Mouse (Mus musculus) intestine, embryonic 14.5 days (tissue): ENCODE data around the gene Armc9. TPM values are rescaled to one million over a fixed set of nuclear protein-coding genes. Genes with fewer than 3 reads are reported as not detected.

Source experiments
- ATAC-seq: fragments of 200-750 bp; cut with Nextera tagmentation; replicated peaks from 2 replicates; pipeline ENCODE4 v1.8.0; 2017; ENCODE audit warnings: low read depth, moderate number of reproducible peaks, moderate TSS enrichment, moderate library complexity; ENCODE audit not compliant: low FRiP score, low TSS enrichment
- DNase-seq: peaks from one replicate; pipeline ENCODE4 v3.0.0-alpha.2; 2018; ENCODE audit warnings: low spot score
- H3K27ac ChIP-seq: fragments of 300-500 bp; sonication (generic); 2 replicates; pipeline ENCODE4 v1.5.1; 2014; ENCODE audit warnings: low read depth, mild to moderate bottlenecking, control low read depth
- H3K27me3 ChIP-seq: fragments of 300-500 bp; sonication (generic); replicated peaks from 2 replicates; pipeline ENCODE4 v1.6.1; 2014; ENCODE audit warnings: low read length, control low read depth; ENCODE audit not compliant: control insufficient read depth, insufficient read depth
- H3K36me3 ChIP-seq: fragments of 300-500 bp; sonication (generic); 2 replicates; pipeline ENCODE4 v1.6.1; 2014; ENCODE audit warnings: low read length, control low read depth; ENCODE audit not compliant: control insufficient read depth, insufficient read depth
- H3K4me1 ChIP-seq: fragments of 300-500 bp; sonication (generic); replicated peaks from 2 replicates; pipeline ENCODE4 v1.6.1; 2014; ENCODE audit warnings: low read length, control low read depth, mixed read lengths; ENCODE audit not compliant: control insufficient read depth, insufficient read depth
- H3K4me2 ChIP-seq: fragments of 300-500 bp; sonication (generic); 2 replicates; pipeline ENCODE4 v1.6.1; 2014; ENCODE audit warnings: low read length
- H3K4me3 ChIP-seq: fragments of 300-500 bp; sonication (generic); 2 replicates; pipeline ENCODE4 v1.5.1; 2014; ENCODE audit warnings: low read depth, low read length, control low read depth, mixed read lengths
- H3K9ac ChIP-seq: fragments of 300-500 bp; sonication (generic); 2 replicates; pipeline ENCODE4 v1.6.1; 2014; ENCODE audit warnings: mild to moderate bottlenecking, low read length
- H3K9me3 ChIP-seq: fragments of 300-500 bp; sonication (generic); 2 replicates; pipeline ENCODE4 v1.6.1; 2016; ENCODE audit warnings: low read length, control low read depth; ENCODE audit not compliant: control insufficient read depth
- WGBS: fragments of 180-500 bp; shearing (Covaris S2); extraction: QIAGEN DNeasy Blood & Tissue Kit; methylation state at CpG from one replicate; pipeline ENCODE4 v1.1.7; 2014; 5-methylcytosine and 5-hydroxymethylcytosine counted together
- polyA plus RNA-seq: library from polyadenylated mRNA; unstranded; fragments of >200 nt; fragmentation: Nextera tagmentation; extraction: Ambion mirVana; gene quantifications from 2 replicates; pipeline ENCODE4 v1.2.1, GENCODE M21; 2014

Gene Armc9
- polyA plus RNA-seq, 1 experiment from 2014 or later = 19.1 TPM

DNA sequence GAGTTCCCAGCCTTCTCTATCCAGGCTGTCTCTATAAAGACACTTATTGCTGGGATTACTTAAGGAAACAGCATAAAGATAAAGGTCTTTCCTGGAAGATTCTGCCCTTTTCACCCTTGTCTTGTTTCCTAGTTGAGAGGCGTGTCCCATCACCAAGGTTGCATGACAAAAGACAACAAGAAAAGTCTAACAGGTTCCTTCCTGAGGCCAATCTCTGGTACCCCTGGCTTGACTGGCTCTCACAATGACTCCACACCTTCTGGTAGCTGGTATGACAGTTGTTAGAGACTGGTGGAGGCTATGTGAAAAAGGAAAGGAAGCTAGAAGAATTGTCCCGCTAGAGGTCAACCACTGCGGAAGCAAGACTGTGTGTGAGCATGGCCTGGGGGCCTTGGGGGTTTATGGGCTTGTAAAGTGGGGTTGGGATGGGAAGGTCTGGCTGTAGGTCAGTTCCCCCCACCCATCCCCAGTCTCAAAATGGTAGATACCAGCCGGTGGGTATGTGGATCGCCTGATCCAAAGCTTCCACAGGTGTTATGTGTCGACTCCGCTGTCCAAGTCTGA lies 154.8 kb downstream of the Armc9 start:
- DNase-seq (no peak), ATAC-seq (no peak)
- Histone ChIP-seq H3K9me3 (no peaks in the 10 kb centered on the region), H3K4me3 (no peak overlapping the region), H3K27me3 (peaks cover 13% of the 10 kb centered on the region), H3K4me2 (no peak overlapping the region), H3K36me3 (no peaks in the 10 kb centered on the region), H3K9ac (no peak overlapping the region), H3K27ac (no peak overlapping the region), H3K4me1 (no peaks in the 10 kb centered on the region)
- 83% methylated on average over 7 of the region's 7 CpGs for whole genome bisulfite sequencing

DNA sequence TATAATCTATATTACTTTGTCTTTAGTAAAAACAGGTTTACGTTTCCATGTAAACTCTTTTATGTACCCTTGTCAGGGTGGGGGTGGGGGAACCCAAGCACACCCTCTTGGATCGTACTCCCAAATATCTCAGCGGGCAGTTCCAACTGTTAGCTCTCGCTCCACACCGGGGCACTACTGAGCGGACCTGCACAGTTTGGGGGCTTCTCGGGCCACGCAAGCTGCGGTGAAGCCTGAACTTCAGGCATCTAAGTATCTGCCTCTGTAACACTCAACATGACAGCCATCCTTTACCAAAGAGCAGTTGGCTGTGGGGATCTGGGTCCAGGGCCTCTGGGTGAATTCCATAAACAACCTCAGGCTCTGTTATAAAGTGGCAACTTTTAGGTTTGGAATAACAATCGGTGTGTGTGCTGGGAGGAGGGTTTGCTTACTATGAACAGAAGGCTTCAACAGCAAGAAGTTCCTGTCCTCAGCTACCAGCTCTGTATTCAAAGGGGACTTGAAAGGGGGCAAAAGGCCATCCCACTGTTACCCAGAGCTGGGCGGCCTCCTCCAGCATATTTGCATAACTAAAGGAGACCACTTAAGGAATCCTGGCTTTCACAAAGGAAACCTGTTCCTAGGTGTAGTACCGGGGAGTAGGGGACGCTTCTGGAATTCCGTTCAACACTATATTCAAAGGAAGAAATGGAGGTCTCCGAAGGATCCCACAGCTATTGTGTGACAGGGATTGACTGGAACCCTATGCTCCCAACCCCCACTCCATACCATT lies 156.1 kb downstream of the Armc9 start:
- no peaks in the 10 kb centered on the region for H3K4me1 ChIP-seq
- H3K4me3 ChIP-seq = no peak overlapping the region
- H3K27ac ChIP-seq = no peak overlapping the region
- no peak overlapping the region for H3K4me2 ChIP-seq
- ATAC-seq = no peak
- H3K36me3 ChIP-seq = no peaks in the 10 kb centered on the region
- H3K9ac ChIP-seq = no peak overlapping the region
- H3K27me3 ChIP-seq = 0 out of 2 replicates have a peak, but pooled peaks cover 5% of the 10 kb centered on the region
- no peaks in the 10 kb centered on the region for H3K9me3 ChIP-seq
- DNase-seq = no peak
- 32% methylated on average over 15 of the region's 15 CpGs for WGBS

DNA sequence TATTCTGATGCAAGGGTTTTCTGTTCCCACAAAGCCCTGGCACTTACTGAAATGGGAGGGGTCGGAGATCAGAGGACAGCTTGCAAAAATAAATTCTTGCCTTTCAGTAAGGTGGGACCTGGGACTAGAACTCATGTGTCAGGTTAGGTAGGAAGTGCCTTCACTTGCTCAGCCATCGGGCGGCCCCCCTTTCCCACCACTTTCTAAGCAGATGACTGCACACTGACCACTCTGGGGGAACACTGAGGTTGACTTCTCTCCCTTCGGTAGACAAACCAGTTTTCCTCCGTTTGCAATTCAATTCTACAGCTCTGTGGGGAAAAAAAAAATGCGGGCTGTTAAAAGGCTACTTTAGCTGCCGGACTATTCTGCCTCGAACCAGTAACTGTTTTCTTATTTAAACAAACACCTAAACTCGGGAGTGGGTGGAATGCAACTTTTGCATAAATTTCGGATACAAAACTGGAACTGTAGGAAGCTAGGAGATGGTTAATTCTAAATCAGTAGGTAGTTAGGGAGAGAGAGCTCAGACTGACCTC lies 157.0 kb downstream of the Armc9 start:
- 35% methylated on average over 10 of the region's 10 CpGs for WGBS
- Histone ChIP-seq H3K27me3 (0 out of 2 replicates have a peak, but pooled peaks cover 5% of the 10 kb centered on the region), H3K36me3 (no peaks in the 10 kb centered on the region), H3K27ac (no peak overlapping the region), H3K9ac (no peak overlapping the region), H3K9me3 (no peaks in the 10 kb centered on the region), H3K4me3 (no peak overlapping the region), H3K4me2 (no peak overlapping the region), H3K4me1 (no peaks in the 10 kb centered on the region)
- DNase-seq = no peak
- ATAC-seq = no peak

DNA sequence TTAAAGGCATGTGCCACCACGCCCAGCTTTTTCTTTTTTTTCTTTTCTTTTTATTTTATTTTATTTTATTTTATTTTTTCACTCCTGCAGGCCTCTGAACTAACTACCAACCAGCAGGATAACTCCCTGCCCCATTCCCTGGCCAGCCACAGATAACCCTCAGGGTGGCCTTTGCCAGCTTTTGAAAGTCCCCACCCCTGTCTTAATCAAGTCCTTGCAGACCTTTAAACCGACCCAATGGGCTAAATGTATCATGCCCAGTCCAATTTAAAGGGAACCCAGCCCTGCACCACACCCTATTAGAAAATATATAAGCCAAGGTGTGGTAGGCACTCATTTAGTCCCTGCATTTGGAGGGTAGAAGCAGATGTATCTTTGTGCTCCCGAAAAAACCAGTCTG lies 157.7 kb downstream of the Armc9 start:
- H3K4me2 ChIP-seq = no peak overlapping the region
- H3K9me3 ChIP-seq = no peaks in the 10 kb centered on the region
- H3K27ac ChIP-seq = no peak overlapping the region
- H3K4me3 ChIP-seq = no peak overlapping the region
- 71% methylated on average over 3 of the region's 3 CpGs for WGBS
- 0 out of 2 replicates have a peak, but pooled peaks cover 5% of the 10 kb centered on the region for H3K27me3 ChIP-seq
- H3K9ac ChIP-seq = no peak overlapping the region
- DNase-seq = no peak
- H3K36me3 ChIP-seq = no peaks in the 10 kb centered on the region
- H3K4me1 ChIP-seq = no peaks in the 10 kb centered on the region
- no peak for ATAC-seq

DNA sequence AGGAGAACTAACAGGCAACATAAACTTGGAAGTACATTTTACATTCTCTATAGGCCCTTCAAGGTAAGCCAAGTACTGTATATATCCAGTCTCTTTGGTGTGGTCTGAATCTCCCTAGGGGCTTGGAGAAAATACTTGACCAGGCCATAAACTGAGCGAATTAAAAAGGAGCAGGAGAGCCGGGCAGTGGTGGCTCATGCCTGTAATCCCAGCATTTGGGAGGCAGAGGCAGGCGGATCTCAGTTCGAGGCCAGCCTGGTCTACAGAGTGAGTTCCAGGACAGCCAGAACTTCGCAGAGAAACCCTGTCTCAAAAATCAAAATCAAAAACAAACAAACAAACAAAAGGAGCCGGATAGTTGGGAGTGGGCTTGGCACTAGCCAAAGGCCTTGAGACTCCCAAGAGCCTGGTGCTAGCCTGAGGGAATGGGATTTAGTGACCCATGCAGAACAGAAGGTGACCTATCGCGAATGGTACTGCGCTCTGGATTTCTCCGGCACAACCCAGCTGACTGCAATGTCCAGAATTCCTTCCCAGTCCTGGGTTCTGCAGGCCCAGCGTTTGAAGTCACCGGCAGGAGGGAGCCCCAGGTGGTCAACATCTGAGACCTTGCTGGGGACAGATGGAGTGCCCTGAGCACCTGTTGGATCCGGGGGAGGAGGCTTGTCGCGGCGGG lies 158.7 kb downstream of the Armc9 start:
- WGBS = 52% methylated on average over 16 of the region's 16 CpGs
- Histone ChIP-seq H3K4me1 (no peaks in the 10 kb centered on the region), H3K4me2 (no peak overlapping the region), H3K4me3 (no peak overlapping the region), H3K9me3 (no peaks in the 10 kb centered on the region), H3K36me3 (no peaks in the 10 kb centered on the region), H3K27me3 (0 out of 2 replicates have a peak, but pooled peaks cover 5% of the 10 kb centered on the region), H3K9ac (no peak overlapping the region), H3K27ac (no peak overlapping the region)
- DNase-seq (no peak), ATAC-seq (no peak)

DNA sequence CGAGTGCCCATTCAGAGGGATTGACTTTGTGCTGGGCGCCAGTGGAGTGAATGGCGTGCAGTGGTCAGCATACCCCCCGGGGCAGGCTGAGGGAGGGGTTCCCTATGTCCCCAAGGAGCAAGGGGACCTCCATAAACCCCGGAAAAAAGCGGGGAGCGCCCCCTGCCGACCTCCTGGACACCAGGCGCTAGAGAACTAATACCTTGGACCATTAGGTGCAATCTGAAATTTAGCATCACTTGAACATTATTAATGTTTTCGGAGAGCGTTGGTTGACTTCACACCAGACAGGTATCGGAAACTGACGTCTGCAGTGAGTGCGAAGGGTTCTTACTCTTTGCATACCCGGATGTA lies 159.2 kb downstream of the Armc9 start:
- 26% methylated on average over 15 of the region's 15 CpGs for WGBS
- DNase-seq (peak; percentile 57), ATAC-seq (no peak)
- Histone ChIP-seq H3K4me2 (no peak overlapping the region), H3K9me3 (no peaks in the 10 kb centered on the region), H3K27ac (no peak overlapping the region), H3K36me3 (no peaks in the 10 kb centered on the region), H3K9ac (no peak overlapping the region), H3K27me3 (0 out of 2 replicates have a peak, but pooled peaks cover 5% of the 10 kb centered on the region), H3K4me3 (no peak overlapping the region), H3K4me1 (no peaks in the 10 kb centered on the region)

DNA sequence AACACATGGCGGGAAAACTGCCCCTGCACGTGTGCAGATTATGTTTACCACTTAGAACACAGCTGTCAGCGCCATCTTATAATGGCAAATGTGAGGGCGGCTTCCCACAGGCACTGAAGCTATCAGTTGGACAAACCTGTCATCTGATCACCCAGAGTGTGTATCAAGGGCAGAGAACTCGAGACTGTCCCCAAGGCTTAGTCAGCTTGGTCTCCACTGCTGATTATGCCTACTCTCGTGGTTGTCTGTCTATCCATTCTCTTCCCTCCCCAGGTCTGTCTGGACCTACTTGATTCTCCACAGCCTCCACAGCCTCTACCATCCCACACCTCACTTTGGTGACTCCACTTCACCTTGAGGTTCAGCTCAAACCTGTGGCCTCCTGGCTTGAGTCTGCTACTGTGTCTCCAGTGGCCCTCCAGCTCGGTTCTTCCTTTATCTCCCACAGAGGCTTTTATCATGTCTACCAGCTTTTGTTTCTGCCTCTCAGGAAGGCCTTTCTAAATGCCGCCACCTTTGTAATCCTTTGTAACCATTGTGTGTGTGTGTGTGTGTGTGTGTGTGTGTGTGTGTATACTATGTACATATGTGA lies 166.3 kb downstream of the Armc9 start:
- Histone ChIP-seq H3K4me1 (no peaks in the 10 kb centered on the region), H3K36me3 (no peaks in the 10 kb centered on the region), H3K9me3 (no peaks in the 10 kb centered on the region), H3K27ac (no peak overlapping the region), H3K4me3 (no peak overlapping the region), H3K9ac (no peak overlapping the region), H3K4me2 (no peak overlapping the region), H3K27me3 (no peaks in the 10 kb centered on the region)
- DNase-seq (no peak), ATAC-seq (no peak)
- WGBS = 89% methylated on average over 7 of the region's 8 CpGs
